Mouse (Mus musculus): ENCODE data around the gene Zfpm1. TPM values are rescaled to one million over a fixed set of nuclear protein-coding genes. Genes with fewer than 3 reads are reported as not detected.

Zfpm1 gene
- polyA plus RNA-seq, 1 experiment from 2014 or later = 0.88 TPM

- Histone ChIP-seq H3K4me3 (no peak overlapping the region), H3K27me3 (ENCODE audit: poor library complexity, severe bottlenecking) (peaks cover 54% of the 10 kb centered on the region), H3K27ac (no peak overlapping the region), H3K36me3 (replicated peaks) (no peaks in the 10 kb centered on the region), H3K4me1 (peaks cover 32% of the 10 kb centered on the region), H3K9me3 (no peaks in the 10 kb centered on the region)
- DNase-seq (ENCODE audit: extremely low spot score, low spot score) = no peak
- 47% methylated on average over 15 of the region's 15 CpGs for WGBS
Observed at GRCm38 (mm10) chr8:122349357-122350297, 67.7 kb downstream of the Zfpm1 start.

- Histone ChIP-seq H3K4me1 (peaks cover 24% of the 10 kb centered on the region), H3K9me3 (no peaks in the 10 kb centered on the region), H3K27ac (no peak overlapping the region), H3K27me3 (ENCODE audit: poor library complexity, severe bottlenecking) (peaks cover 45% of the 10 kb centered on the region), H3K4me3 (no peak overlapping the region), H3K36me3 (replicated peaks) (no peaks in the 10 kb centered on the region)
- WGBS = 29% methylated on average over 11 of the region's 11 CpGs
- no peak for DNase-seq (ENCODE audit: extremely low spot score, low spot score)
Observed at GRCm38 (mm10) chr8:122350309-122351089, 68.6 kb downstream of the Zfpm1 start.

- Histone ChIP-seq H3K4me1 (peaks cover 24% of the 10 kb centered on the region), H3K27ac (no peak overlapping the region), H3K9me3 (no peaks in the 10 kb centered on the region), H3K27me3 (ENCODE audit: poor library complexity, severe bottlenecking) (peaks cover 48% of the 10 kb centered on the region), H3K4me3 (no peak overlapping the region), H3K36me3 (replicated peaks) (no peaks in the 10 kb centered on the region)
- no peak for DNase-seq (ENCODE audit: extremely low spot score, low spot score)
- WGBS = 90% methylated on average over 8 of the region's 8 CpGs
Observed at GRCm38 (mm10) chr8:122354157-122354556, 72.2 kb downstream of the Zfpm1 start.

GRCm38 (mm10) chr8:122355642-122356606 is 74.0 kb downstream of the Zfpm1 start:
- DNase-seq (ENCODE audit: extremely low spot score, low spot score) = no peak
- Histone ChIP-seq H3K4me3 (no peak overlapping the region), H3K27me3 (ENCODE audit: poor library complexity, severe bottlenecking) (peaks cover 38% of the 10 kb centered on the region), H3K36me3 (replicated peaks) (no peaks in the 10 kb centered on the region), H3K4me1 (peaks cover 6% of the 10 kb centered on the region), H3K9me3 (no peaks in the 10 kb centered on the region), H3K27ac (no peak overlapping the region)
- WGBS = 73% methylated on average over 9 of the region's 9 CpGs

- H3K4me1 ChIP-seq = peaks cover 1% of the 10 kb centered on the region
Observed at GRCm38 (mm10) chr8:122357202-122357601, 75.3 kb downstream of the Zfpm1 start.

GRCm38 (mm10) chr8:122357641-122358040 is 75.7 kb downstream of the Zfpm1 start:
- Histone ChIP-seq H3K27ac (no peak overlapping the region), H3K27me3 (ENCODE audit: poor library complexity, severe bottlenecking) (peaks cover 39% of the 10 kb centered on the region), H3K36me3 (replicated peaks) (no peaks in the 10 kb centered on the region), H3K4me3 (no peak overlapping the region), H3K9me3 (no peaks in the 10 kb centered on the region), H3K4me1 (no peaks in the 10 kb centered on the region; the same call in 1 of the 2 replicates)
- DNase-seq (ENCODE audit: extremely low spot score, low spot score) = no peak
- WGBS = 88% methylated on average over 5 of the region's 5 CpGs

More at GRCm38 (mm10) chr8:122357202-122357601, 75.3 kb downstream of the Zfpm1 start:
- Histone ChIP-seq H3K27ac (no peak overlapping the region), H3K27me3 (ENCODE audit: poor library complexity, severe bottlenecking) (peaks cover 35% of the 10 kb centered on the region), H3K9me3 (no peaks in the 10 kb centered on the region), H3K4me3 (no peak overlapping the region), H3K36me3 (replicated peaks) (no peaks in the 10 kb centered on the region)
- WGBS = 69% methylated on average over 11 of the region's 11 CpGs
- DNase-seq (ENCODE audit: extremely low spot score, low spot score) = no peak

- no peaks in the 10 kb centered on the region for H3K9me3 ChIP-seq
- H3K4me1 ChIP-seq = no peaks in the 10 kb centered on the region; the same call in 1 of the 2 replicates
- no peak overlapping the region for H3K27ac ChIP-seq
- no peaks in the 10 kb centered on the region for H3K36me3 ChIP-seq (replicated peaks)
- DNase-seq (ENCODE audit: extremely low spot score, low spot score) = no peak
- peaks cover 54% of the 10 kb centered on the region for H3K27me3 ChIP-seq (ENCODE audit: poor library complexity, severe bottlenecking)
- WGBS = 84% methylated on average over 15 of the region's 15 CpGs
- no peak overlapping the region for H3K4me3 ChIP-seq
Observed at GRCm38 (mm10) chr8:122359111-122359775, 77.3 kb downstream of the Zfpm1 start.

- no peak for DNase-seq (ENCODE audit: extremely low spot score, low spot score)
- H3K9me3 ChIP-seq = no peaks in the 10 kb centered on the region
- no peak within 1 kb of the TSS for H3K4me3 ChIP-seq
- H3K4me1 ChIP-seq = no peaks in the 10 kb centered on the region; the same call in 1 of the 2 replicates
- H3K27me3 ChIP-seq (ENCODE audit: poor library complexity, severe bottlenecking) = peaks cover 54% of the 10 kb centered on the region
- no peak within 1 kb of the TSS for H3K27ac ChIP-seq
- no peaks in the 10 kb centered on the region for H3K36me3 ChIP-seq (replicated peaks)
- 86% methylated on average over 7 of the region's 7 CpGs for WGBS
Observed at GRCm38 (mm10) chr8:122360696-122361416, 78.9 kb downstream of the Zfpm1 start, which contains the start of gene Trhr2. Gene Trhr2, minus strand, starts transcription at chr8:122360746.

GRCm38 (mm10) chr8:122362271-122362670 is 80.3 kb downstream of the Zfpm1 start:
- H3K4me3 ChIP-seq = no peak overlapping the region
- H3K36me3 ChIP-seq (replicated peaks) = no peaks in the 10 kb centered on the region
- WGBS = 55% methylated on average over 5 of the region's 5 CpGs
- H3K27me3 ChIP-seq (ENCODE audit: poor library complexity, severe bottlenecking) = peaks cover 41% of the 10 kb centered on the region
- H3K27ac ChIP-seq = no peak overlapping the region
- DNase-seq (ENCODE audit: extremely low spot score, low spot score) = no peak
- no peaks in the 10 kb centered on the region for H3K9me3 ChIP-seq
- no peaks in the 10 kb centered on the region for H3K4me1 ChIP-seq

GRCm38 (mm10) chr8:122362967-122363366 is 81.0 kb downstream of the Zfpm1 start:
- DNase-seq (ENCODE audit: extremely low spot score, low spot score) = no peak
- no peaks in the 10 kb centered on the region for H3K4me1 ChIP-seq
- no peak overlapping the region for H3K4me3 ChIP-seq
- no peaks in the 10 kb centered on the region for H3K9me3 ChIP-seq
- H3K27ac ChIP-seq = no peak overlapping the region
- no peaks in the 10 kb centered on the region for H3K36me3 ChIP-seq (replicated peaks)
- WGBS = 33% methylated on average over 8 of the region's 8 CpGs
- H3K27me3 ChIP-seq (ENCODE audit: poor library complexity, severe bottlenecking) = peaks cover 39% of the 10 kb centered on the region

GRCm38 (mm10) chr8:122368494-122368893 is 86.6 kb downstream of the Zfpm1 start:
- no peak for DNase-seq (ENCODE audit: extremely low spot score, low spot score)
- 82% methylated on average over 10 of the region's 10 CpGs for WGBS
- H3K4me3 ChIP-seq = no peak overlapping the region
- H3K27me3 ChIP-seq (ENCODE audit: poor library complexity, severe bottlenecking) = peaks cover 6% of the 10 kb centered on the region; the same call in 1 of the 2 replicates
- H3K36me3 ChIP-seq (replicated peaks) = no peaks in the 10 kb centered on the region
- H3K27ac ChIP-seq = no peak overlapping the region
- peaks cover 9% of the 10 kb centered on the region for H3K4me1 ChIP-seq
- no peaks in the 10 kb centered on the region for H3K9me3 ChIP-seq
